Comparison of ENCODE assay signal across 23 mouse cellular contexts in genomic region chr12:12751670-12752426, GRCm38 (mm10).
"Had no signal": no experiment of that assay in that cellular context is flagged by ENCODE, and none has a peak within 500 bp of the region (broad histone marks: within the 10 kb centered on the region; RNA-seq: fewer than 3 reads in every experiment).

No protein-coding gene starts in this region.

- H3K9ac ChIP-seq: heart, embryonic 13.5 days; heart, embryonic 15.5 days; hindbrain, embryonic 12.5 days; hindbrain, embryonic 14.5 days; intestine, embryonic 15.5 days; limb, embryonic 12.5 days; liver, embryonic 13.5 days; liver, embryonic 15.5 days had no signal

- H3K9me3 ChIP-seq: heart, embryonic 13.5 days; heart, embryonic 15.5 days; hindbrain, embryonic 10.5 days; hindbrain, embryonic 12.5 days; intestine, embryonic 15.5 days; limb, embryonic 10.5 days; limb, embryonic 12.5 days; liver, embryonic 13.5 days; liver, embryonic 15.5 days had no signal

- H3K4me2 ChIP-seq: heart, embryonic 11.5 days; heart, embryonic 13.5 days; heart, embryonic 15.5 days; hindbrain, embryonic 12.5 days; hindbrain, embryonic 14.5 days; intestine, embryonic 15.5 days; limb, embryonic 12.5 days; liver, embryonic 11.5 days; liver, embryonic 13.5 days; liver, embryonic 15.5 days had no signal

- H3K4me1 ChIP-seq: heart, embryonic 13.5 days; heart, embryonic 15.5 days; intestine, embryonic 15.5 days; liver, embryonic 13.5 days; liver, embryonic 15.5 days had no signal

- H3K27me3 ChIP-seq: heart, embryonic 13.5 days; heart, embryonic 15.5 days; hindbrain, embryonic 12.5 days; intestine, embryonic 15.5 days; limb, embryonic 12.5 days; liver, embryonic 13.5 days; liver, embryonic 15.5 days had no signal

- H3K36me3 ChIP-seq: heart, embryonic 13.5 days; heart, embryonic 15.5 days; hindbrain, embryonic 10.5 days; hindbrain, embryonic 12.5 days; intestine, embryonic 15.5 days; limb, embryonic 10.5 days; limb, embryonic 12.5 days; liver, embryonic 13.5 days; liver, embryonic 15.5 days had no signal

- H3K27ac ChIP-seq: heart, adult 2 months; heart, embryonic 13.5 days; heart, embryonic 15.5 days; hindbrain, embryonic 10.5 days; hindbrain, embryonic 12.5 days; hindbrain, embryonic 14.5 days; intestine, embryonic 15.5 days; left cerebral cortex, adult 2 months; limb, embryonic 10.5 days; limb, embryonic 12.5 days; liver, embryonic 13.5 days; liver, embryonic 15.5 days had no signal

- DNase-seq: gastrocnemius, postnatal 10 days; gastrocnemius, postnatal 25 days; heart, adult 2 months; heart, postnatal 4 days; kidney, adult 18-20 months; kidney, adult 8-10 months; kidney, postnatal 10 days; kidney, postnatal 25 days; kidney, postnatal 4 days; liver; liver, embryonic 13.5 days had no signal

- H3K4me3 ChIP-seq: heart, adult 2 months; heart, embryonic 13.5 days; heart, embryonic 15.5 days; hindbrain, embryonic 10.5 days; hindbrain, embryonic 12.5 days; intestine, embryonic 15.5 days; left cerebral cortex, adult 2 months; limb, embryonic 10.5 days; limb, embryonic 12.5 days; liver, embryonic 13.5 days; liver, embryonic 15.5 days had no signal
